Mouse (Mus musculus): ENCODE measurements at regions not wholly inside any gene's neighbourhood (a gene's known extent, or its start where the extent isn't known, plus 50 kb on each side); places are given as distances from the start of the nearest gene placed in this dataset.

DNA sequence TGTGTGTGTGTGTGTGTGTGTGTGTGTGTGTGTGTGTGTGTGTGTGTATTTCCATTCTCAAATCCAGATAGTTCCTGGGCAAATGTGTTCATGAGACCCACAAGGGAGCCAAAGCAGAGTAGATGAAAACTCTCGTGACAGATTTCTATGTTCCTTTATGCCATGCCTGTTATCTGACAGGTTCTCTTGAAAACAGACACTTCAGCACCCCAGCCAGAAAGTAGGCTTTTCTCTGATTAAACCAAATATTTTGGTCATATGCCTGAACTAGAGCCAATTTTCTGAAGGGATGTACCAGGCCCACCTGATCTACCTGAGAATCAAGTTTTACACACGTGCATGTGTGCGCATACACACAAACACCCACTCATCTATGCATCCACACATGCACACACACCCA is 95.5 kb downstream of the Psat1 start:
- DNase-seq, result no peak

GRCm38 (mm10) chr19:15850722-15851121 is 96.4 kb downstream of the Psat1 start:
- DNase-seq, result no peak

DNA sequence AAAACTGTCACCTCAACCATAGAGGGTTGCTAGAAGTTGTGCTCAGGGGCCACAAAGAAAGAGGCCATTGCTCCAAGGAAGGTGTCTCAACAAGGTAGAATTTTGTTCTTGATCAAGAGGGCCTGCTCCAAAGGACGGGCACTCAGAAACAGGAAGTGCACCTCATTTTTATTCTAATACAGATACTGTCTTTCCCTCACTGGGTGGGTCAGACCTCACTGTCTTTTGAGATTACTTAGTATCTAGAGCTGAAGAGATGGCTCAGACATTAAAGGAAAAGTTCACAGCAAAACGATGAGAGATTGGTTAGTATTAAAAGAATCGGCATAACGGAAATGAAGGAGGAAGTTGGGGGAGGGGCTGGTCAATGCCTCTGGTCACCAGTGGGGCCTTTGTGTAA is 97.9 kb downstream of the Psat1 start:
- DNase-seq, result no peak

- no peak for DNase-seq
These were observed 108.8 kb downstream of the Psat1 start for GRCm38 (mm10) chr19:15838327-15838726.

GRCm38 (mm10) chr19:15837715-15838175 is 109.4 kb downstream of the Psat1 start:
- DNase-seq, result no peak

DNA sequence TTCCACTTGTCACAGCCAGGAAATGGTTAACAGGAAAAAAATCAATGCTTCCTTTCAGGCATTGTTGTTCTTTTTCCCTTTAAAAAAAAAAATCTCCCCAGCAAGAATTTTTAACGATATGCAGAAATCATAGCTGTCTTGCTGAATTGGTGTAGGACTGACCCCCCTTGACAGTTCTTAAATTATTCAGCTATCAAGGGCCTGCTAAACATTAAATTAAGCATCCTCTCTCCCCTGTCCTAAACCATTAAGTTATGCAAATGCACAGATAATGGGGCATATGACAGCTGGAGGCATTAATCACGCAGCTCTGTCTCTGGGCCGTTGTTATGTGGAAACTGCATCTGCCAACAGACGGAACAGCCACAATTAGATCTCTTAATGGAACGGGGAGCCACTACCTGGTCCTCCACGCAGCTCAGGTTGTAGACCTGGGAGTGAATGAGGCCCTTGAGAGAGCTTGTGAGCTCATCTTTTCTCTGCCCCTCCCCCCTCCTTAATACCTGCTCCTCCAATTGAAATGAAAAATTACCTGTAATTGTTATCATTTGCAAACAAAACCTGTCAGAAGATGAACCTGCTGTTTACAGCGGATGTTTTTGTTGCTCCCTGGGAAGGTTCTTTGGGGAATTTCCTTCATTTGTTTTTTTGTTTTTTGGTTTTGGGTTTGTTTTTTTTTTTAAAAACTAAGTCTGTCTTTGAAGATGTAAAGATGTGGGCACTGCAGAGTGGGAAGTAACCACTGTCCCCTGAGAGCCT is 110.0 kb downstream of the Psat1 start:
- DNase-seq, result no peak

- DNase-seq, result no peak
These were observed 110.8 kb downstream of the Psat1 start for GRCm38 (mm10) chr19:15836201-15836955.

- DNase-seq, result no peak
These were observed 116.8 kb downstream of the Psat1 start for GRCm38 (mm10) chr19:15830385-15830784.

- DNase-seq, result no peak
These were observed 118.0 kb downstream of the Psat1 start for GRCm38 (mm10) chr19:15829158-15829557.

DNA sequence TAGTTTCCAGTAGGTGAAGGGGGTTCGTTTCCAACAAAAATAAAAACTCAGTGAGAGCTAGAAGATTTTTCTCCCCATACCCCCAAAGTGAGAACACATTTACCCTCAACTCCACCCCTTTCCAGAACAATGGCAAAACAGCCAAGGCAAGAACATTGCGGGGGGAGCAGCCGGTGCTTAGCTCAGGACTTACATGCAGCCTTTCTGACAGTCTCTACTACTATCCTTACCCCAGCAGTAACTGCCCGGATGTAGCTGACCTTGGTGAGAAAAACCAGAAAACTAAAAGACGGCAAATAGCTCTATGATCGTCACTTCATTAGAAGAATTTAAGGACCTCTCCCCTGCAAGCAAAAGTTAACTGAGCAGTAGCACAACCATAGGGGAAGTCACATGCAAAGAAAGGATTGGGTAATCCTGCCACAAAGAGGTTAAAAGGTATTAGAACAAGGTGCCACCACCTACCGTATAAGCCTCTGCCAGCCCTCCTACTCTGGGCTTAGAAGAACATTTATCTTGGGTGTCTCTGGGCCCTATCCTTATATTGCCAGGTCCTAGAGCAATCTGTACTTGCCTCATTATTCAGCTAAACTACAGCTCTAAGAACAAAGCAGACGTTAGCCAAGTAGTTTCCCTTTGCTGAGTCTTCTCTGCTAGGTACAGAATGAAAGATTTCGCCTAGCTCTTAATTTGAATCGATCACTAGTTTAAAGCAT is 119.0 kb downstream of the Psat1 start:
- DNase-seq, result no peak

DNA sequence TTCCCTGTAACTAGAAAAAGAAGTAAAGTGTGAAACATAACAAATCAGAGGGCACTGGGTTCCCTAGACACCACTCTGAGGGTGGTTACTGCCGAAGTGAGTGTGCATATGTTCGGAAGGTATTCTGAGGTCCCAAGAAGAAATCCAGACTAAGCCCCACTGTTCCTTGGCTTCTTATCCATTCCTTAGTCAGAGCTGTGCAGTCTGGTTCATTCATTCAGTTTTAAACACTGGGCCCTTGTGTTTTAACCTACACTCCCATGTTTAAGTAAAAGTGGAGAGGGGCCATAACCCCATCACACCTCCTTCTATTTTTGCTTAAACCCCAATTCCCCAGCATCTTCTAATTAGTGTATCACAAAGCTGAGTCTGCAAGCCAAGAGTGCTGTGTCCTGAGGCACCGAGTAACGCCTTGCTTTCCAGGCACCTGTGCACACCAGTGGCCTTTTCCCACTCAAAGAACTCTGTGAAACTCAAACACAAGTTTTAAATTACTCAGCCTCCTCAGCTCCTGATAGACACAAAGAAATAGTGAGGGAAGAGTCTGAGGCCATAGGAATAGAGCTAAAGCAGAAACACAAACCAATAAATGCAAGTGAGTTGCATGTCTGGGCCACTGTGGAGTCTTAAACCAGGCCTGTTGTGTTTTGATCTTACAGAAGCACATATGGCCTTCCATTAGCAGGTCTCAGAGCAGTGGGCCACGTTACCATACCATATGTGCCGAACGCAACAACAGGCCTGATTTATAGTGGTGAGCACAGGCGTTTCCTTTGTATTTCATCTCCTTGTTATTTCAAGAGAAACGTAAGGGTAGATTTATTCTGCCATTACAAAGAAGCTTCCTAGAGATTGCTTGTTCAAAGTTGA is 119.8 kb downstream of the Psat1 start:
- DNase-seq, result no peak

DNA sequence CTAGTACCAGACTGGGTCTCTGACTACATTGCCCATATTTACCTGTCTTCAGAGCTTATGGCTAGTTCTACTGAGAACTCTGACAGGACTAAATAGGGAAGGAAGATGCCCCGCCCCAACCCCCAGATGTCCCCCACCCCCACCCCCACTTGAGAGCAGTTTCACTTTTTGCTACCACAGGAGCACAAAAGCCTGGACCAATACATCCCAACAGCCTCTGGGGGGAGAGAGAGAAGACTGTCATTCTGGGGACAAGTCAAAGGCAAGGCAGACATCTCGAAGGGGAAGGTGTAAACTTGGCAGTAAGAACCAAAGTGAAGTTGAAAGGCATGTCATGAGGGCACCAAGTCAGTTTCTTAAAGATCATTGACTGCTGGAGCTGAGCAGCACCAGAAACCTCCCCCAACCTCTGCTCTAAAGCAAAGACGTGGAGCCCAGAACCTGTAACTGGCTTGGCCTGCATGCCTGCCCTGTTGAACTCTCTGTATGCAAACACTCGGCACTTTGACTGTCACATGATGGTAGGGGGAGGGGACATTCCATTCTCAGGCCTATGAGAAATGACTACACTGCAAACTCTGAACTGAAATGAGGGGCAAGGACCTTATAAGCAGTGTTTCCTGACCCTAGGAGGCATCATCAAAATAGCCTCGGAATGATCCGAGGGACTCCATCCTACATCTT is 123.3 kb downstream of the Psat1 start:
- no peak for DNase-seq

- no peak for DNase-seq
These were observed 127.1 kb downstream of the Psat1 start for GRCm38 (mm10) chr19:15820020-15820419.

DNA sequence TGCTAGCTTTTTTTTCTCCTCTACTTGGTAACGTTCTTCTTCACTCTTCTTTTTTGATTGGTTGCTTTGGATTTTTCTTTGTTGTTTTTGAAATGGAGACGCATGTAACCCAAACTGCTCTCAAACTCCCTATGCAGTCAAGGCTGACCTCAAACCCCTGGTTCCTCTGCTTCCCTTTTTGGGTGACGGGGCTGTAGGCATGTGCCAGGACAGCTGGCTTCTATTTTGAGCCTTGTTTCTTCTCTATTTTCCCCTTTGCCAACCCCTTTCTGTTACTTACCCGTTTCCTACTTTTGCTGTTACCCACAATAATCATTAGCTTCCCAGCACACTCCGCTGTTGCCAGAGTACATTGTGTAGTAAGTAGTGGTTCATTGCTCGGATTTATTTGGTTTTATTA is 132.0 kb downstream of the Psat1 start:
- DNase-seq, result no peak

DNA sequence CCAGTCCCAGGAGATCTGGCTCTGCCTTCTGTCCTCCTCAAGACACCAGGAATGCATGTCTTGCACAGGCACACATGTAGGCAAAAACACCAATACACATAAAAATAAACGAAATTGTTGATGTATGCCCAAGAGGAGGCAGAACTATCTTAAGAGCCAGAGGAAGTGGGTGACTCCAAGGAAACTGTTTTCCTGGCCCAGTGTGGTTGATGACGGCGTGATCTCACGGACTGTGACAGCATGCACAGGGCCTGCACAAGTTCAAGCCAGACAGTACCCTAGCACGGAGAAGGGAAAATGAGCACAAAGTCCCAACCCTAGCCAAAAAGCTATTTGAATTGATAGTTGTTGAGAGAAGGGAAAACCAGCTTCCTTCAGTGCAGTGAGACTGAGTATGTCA is 138.1 kb downstream of the Psat1 start:
- no peak for DNase-seq

DNA sequence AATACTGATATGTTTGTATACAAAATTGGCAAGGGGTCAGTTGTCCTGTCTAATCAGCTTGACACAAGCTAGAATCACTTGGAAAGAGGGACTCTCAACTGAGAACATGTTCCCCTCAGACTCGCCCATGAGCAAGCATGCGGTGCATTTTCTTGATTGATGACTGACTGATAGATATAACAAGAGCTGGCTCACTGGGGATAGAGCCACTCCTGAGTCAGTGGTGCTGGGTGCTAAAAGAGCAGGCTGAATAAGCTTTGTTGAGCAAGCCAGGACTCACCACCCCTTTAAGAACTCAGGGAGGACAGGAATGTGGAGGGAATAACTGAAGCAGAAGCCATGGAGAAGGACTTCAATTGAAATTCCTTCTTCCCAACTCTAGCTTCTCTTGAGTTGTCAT is 139.5 kb downstream of the Psat1 start:
- DNase-seq, result no peak

- no peak for DNase-seq
These were observed 143.8 kb downstream of the Psat1 start for GRCm38 (mm10) chr19:15803131-15803889.

- DNase-seq, result no peak
These were observed 144.5 kb downstream of the Psat1 start for GRCm38 (mm10) chr19:15802641-15803040.

DNA sequence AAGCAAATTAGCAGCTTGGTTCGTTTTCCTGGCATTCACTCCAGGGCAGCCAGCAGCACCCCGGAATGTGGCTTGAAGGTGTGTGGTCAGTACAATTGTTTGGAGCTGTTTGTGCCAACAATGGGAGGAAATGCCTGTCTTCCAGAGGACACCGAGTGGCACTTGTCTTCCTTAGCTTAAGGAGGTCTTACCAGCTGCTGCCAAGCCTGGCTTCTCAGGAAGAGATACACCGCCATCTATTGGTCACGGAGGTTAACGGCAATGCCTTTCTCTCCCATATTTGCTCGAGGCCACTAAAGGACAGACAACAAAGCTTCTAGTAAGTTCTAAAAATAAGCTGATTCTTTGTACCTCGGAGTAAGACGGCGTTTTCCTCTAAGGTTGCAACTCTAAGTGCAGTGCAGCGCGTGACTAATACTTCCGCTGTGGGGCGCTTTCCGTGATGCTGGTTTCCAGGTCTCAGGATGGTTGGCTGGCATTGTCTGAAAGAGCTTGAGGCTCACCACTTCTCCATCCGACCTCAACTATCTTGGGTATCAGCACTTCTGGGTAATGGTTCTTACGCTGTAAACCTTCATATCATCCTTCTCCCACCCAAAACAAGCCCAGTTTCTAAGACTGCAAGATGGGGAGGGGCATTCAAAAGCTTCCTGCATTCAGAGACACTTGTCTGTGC is 145.2 kb downstream of the Psat1 start:
- DNase-seq, result peak; percentile 78
